Mouse (Mus musculus) adipose tissue, adult 10 weeks (tissue): Measurements from ENCODE around the gene Serpina5. TPM values are rescaled to one million over a fixed set of nuclear protein-coding genes. Genes with fewer than 3 reads are reported as not detected.

Experiments
- polyA plus RNA-seq: library from polyadenylated mRNA; stranded (reverse); fragments of 350-450 nt; fragmentation: Illumina TruSeq; extraction: RNeasy Lipid Tissue Mini Kit (QIAGEN cat#74804); gene quantifications from one replicate; pipeline ENCODE4 v1.2.3, GENCODE M21; 2014; ENCODE audit warnings: low read depth, low replicate concordance

Gene Serpina5
- polyA plus RNA-seq = 2.0 TPM

GRCm38 (mm10) chr12:104100768-104101167 lies at the start of gene Serpina5:
Serpina5 (plus strand) TSS chr12:104101113.

DNA sequence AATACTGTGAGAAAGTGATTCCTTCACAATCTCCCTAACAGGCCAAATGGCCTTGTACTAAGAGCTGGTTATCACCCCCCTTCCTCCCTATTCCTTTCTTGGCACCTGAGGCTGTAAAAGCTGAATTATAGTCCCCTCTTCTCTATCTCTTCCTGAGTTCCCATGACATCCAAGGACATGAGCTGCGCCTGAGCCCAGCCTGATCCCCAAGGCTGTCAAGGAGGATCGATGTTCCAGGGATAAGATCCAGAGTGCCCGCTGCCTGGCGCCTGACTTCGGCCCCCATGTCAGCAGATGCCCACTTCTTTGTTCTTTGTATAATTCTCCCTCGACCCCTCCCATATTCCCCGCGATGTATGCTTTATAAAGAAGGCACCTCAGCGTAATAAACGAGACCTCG lies 11.4 kb downstream of the Serpina5 start, which contains the start of gene Serpina3a:
Serpina3a (plus strand) TSS at position 392 of the 400 bp plus-strand sequence.

DNA sequence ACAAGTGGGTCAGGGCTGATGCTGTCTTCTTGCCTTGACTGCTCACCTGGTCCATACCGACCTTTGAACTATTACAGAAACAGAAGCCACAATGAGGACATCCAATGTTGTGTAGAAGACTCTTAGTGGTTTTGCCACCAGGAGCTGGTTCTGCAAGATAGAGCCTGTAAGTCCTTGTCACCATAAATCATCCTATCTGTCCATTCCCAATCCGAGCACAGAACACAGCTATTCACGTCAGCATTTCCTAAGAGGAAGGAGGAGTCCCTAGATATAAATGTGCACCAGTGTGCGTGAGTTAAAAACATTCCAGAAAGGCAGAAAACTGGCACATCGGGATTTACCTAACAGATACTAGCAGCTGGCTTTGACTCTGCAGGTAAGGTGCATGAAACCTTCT lies 26.8 kb downstream of the Serpina5 start, which contains the start of gene Serpina3b:
Serpina3b (plus strand) TSS at position 301 of the 400 bp plus-strand sequence.

GRCm38 (mm10) chr12:104153656-104154055 lies 52.7 kb downstream of the Serpina5 start, which contains the start of gene Serpina3c:
Serpina3c (minus strand) TSS chr12:104153870.

Other genes starting within 250 kb of the Serpina5 start
- gene Serpina1a, start 237.6 kb upstream of the Serpina5 start, polyA plus RNA-seq = 0.52 TPM
- not detected for gene Serpina1c, start 196.2 kb upstream of the Serpina5 start, polyA plus RNA-seq
- gene Serpina1e, start 142.1 kb upstream of the Serpina5 start, polyA plus RNA-seq = not detected
- gene Serpina11, start 111.2 kb upstream of the Serpina5 start, polyA plus RNA-seq = not detected
- gene Serpina9, start 87.4 kb upstream of the Serpina5 start, polyA plus RNA-seq = not detected
- not detected for gene Serpina12, start 56.7 kb upstream of the Serpina5 start, polyA plus RNA-seq
- gene Serpina3a, start 11.6 kb downstream of the Serpina5 start, polyA plus RNA-seq = 0.69 TPM
- 2.8 TPM for gene Serpina3b, start 26.9 kb downstream of the Serpina5 start, polyA plus RNA-seq
- 69.9 TPM for gene Serpina3c, start 52.8 kb downstream of the Serpina5 start, polyA plus RNA-seq
- 0.61 TPM for gene Serpina3f, start 113.4 kb downstream of the Serpina5 start, polyA plus RNA-seq
- 3.7 TPM for gene Serpina3g, start 135.1 kb downstream of the Serpina5 start, polyA plus RNA-seq
- gene Serpina3i, start 162.0 kb downstream of the Serpina5 start, polyA plus RNA-seq = 0.86 TPM
- 0.55 TPM for gene Serpina3j, start 213.4 kb downstream of the Serpina5 start, polyA plus RNA-seq
- gene Serpina3k, start 237.4 kb downstream of the Serpina5 start, polyA plus RNA-seq = 4.6 TPM
- 3.7 TPM for gene Serpina3m, start 237.4 kb downstream of the Serpina5 start, polyA plus RNA-seq